Mouse (Mus musculus) myocyte (in vitro differentiated cells): ENCODE results near the gene Olfr281. TPM values are rescaled to one million over a fixed set of nuclear protein-coding genes. Genes with fewer than 3 reads are reported as not detected.
A peak's percentile ranks its signal among the peaks of the same experiment; 100 is the strongest.
"Not testable (repeated sequence)": the region's sequence is repeated elsewhere in the genome, so short reads cannot be mapped to it uniquely, and the experiment has no call there.

Experiments
- H3K27me3 ChIP-seq: one replicate; pipeline ENCODE4 v1.6.1; 2011; ENCODE audit not compliant: control insufficient read depth, insufficient read depth, insufficient read length
- H3K36me3 ChIP-seq: one replicate; pipeline ENCODE4 v1.6.1; 2011; ENCODE audit not compliant: control insufficient read depth, insufficient read depth
- H3K4me2 ChIP-seq: one replicate; pipeline ENCODE4 v1.6.1; 2011; ENCODE audit warnings: low read depth, control low read depth
- H3K4me3 ChIP-seq: one replicate; pipeline ENCODE4 v1.5.1; 2011; ENCODE audit warnings: mild to moderate bottlenecking, control low read depth, moderate library complexity
- H3K79me2 ChIP-seq: one replicate; pipeline ENCODE4 v1.6.1; 2011; ENCODE audit not compliant: control insufficient read depth, insufficient read depth
- H3ac ChIP-seq: one replicate; pipeline ENCODE4 v1.6.1; 2011; ENCODE audit not compliant: control insufficient read depth, insufficient read length
- CEBPB ChIP-seq: IDR thresholded peaks from 2 replicates; pipeline ENCODE4 v1.6.1; 2011; ENCODE audit warnings: mild to moderate bottlenecking, moderate library complexity; ENCODE audit not compliant: poor library complexity, insufficient read depth, severe bottlenecking
- E2F4 ChIP-seq: IDR thresholded peaks from one replicate; pipeline ENCODE4 v1.6.1; 2011; ENCODE audit warnings: mild to moderate bottlenecking, control low read depth, moderate library complexity; ENCODE audit not compliant: insufficient read depth
- MAX ChIP-seq: IDR thresholded peaks from one replicate; pipeline ENCODE4 v1.6.1; 2011; ENCODE audit warnings: low read depth, mild to moderate bottlenecking, control low read depth
- MYOD1 ChIP-seq, 3 experiments: IDR thresholded peaks; one replicate each; pipeline ENCODE4 v1.6.1; 2011; ENCODE audit warnings: control low read depth in 2 of 3, low read depth in 2 of 3, mild to moderate bottlenecking in 2 of 3, moderate library complexity in 1 of 3; ENCODE audit not compliant: insufficient read length in 2 of 3, control insufficient read depth in 1 of 3
- MYOG ChIP-seq, 3 experiments: IDR thresholded peaks; one replicate each; pipeline ENCODE4 v1.6.1; 2011; ENCODE audit warnings: control low read depth in 2 of 3, low read depth in 2 of 3, mild to moderate bottlenecking in 2 of 3; ENCODE audit not compliant: insufficient read length in 2 of 3, control insufficient read depth in 1 of 3, insufficient read depth in 1 of 3
- POLR2A ChIP-seq: IDR thresholded peaks from one replicate; pipeline ENCODE4 v1.6.1; 2011; ENCODE audit warnings: low read depth, mild to moderate bottlenecking, control low read depth, moderate library complexity; ENCODE audit not compliant: insufficient read length
- POLR2AphosphoS2 ChIP-seq: IDR thresholded peaks from one replicate; pipeline ENCODE4 v1.6.1; 2011; ENCODE audit warnings: low read depth, control low read depth; ENCODE audit not compliant: insufficient read length
- REST ChIP-seq: IDR thresholded peaks from one replicate; pipeline ENCODE4 v1.6.1; 2011; ENCODE audit warnings: mild to moderate bottlenecking, control low read depth, moderate library complexity; ENCODE audit not compliant: insufficient read depth, insufficient read length
- SRF ChIP-seq: IDR thresholded peaks from one replicate; pipeline ENCODE4 v1.6.1; 2011; ENCODE audit warnings: low read depth; ENCODE audit not compliant: control insufficient read depth, insufficient read length
- TCF12 ChIP-seq: IDR thresholded peaks from one replicate; pipeline ENCODE4 v1.6.1; 2011; ENCODE audit warnings: mild to moderate bottlenecking, control low read depth; ENCODE audit not compliant: poor library complexity, insufficient read depth, severe bottlenecking
- TCF3 ChIP-seq: IDR thresholded peaks from one replicate; pipeline ENCODE4 v1.6.1; 2011; ENCODE audit warnings: low read depth, control low read depth; ENCODE audit not compliant: insufficient read length
- USF1 ChIP-seq: IDR thresholded peaks from one replicate; pipeline ENCODE4 v1.6.1; 2011; ENCODE audit warnings: low read depth, mild to moderate bottlenecking, control low read depth, moderate library complexity
- polyA plus RNA-seq: library from polyadenylated mRNA; unstranded; fragments of >200 nt; fragmentation: generic; extraction: Trizol; gene quantifications from one replicate; pipeline ENCODE4 v1.2.1, GENCODE M21; 2012; ENCODE audit warnings: missing spikeins

Olfr281 gene
- polyA plus RNA-seq, result not detected

DNA sequence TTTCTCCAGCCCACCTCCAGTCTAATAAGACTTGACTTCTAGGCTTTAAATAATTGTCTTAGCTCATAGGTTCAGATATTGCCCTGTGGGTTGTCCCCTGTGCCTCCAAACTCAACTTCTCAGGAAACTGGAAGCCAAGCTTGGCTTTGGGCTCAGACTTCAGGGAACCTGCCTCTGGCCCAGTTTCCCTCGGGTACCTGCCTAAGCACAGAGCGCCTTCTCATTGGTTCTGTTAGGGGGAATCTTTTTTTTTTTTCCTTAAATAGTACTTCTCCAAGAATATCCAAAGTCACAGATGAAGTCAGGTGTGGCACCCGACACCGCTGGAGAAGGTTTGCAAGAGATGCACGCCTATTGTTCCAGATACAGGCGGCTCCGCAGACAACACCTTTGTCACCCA lies at the start of gene Olfr281:
Olfr281 (plus strand) TSS at position 301 of the 400 bp plus-strand sequence.
- no peak within 1 kb of the TSS for H3ac ChIP-seq
- no peaks in the 10 kb centered on the region for H3K36me3 ChIP-seq
- TF ChIP-seq SRF, result no peak
- TF ChIP-seq USF1, result no peak
- TF ChIP-seq E2F4, result no peak
- no peak for TF ChIP-seq REST
- TF ChIP-seq CEBPB, result no peak
- no peak within 1 kb of the TSS for H3K4me3 ChIP-seq
- H3K27me3 ChIP-seq, result peaks cover 53% of the 10 kb centered on the region
- H3K4me2 ChIP-seq, result no peak within 1 kb of the TSS
- H3K79me2 ChIP-seq, result no peaks in the 10 kb centered on the region

DNA sequence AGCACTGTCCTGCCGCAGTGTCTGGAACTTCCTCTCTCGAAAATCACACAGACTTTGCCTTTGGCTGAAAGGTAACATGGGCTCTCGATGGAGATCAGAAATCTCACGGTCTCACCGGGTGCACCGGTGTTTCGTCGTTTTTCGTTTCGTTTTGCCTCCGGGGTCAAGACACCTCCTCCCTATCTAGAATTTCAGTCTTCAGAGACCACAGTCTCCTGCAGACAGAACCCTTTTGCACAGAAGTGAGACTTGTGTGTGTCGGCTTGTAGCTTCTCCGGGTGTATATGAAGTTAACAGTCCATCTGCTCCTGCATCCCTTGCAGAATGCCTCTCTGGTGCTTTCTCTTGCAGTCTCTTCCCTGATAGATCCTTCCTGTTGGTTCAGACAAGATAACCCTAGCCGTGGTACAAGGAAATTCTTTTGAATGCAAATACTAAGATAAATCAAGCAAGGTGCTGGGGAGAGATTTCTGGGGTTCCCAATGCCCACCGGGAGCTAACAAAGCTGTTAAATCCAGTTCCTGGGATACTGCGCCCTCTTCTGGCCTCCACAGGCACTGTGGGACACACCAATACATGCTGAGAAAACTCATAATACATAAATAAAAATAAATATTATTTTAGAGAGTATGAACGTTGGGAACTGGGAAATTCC lies 43.9 kb upstream of the Olfr281 start:
- H3K36me3 ChIP-seq, result no peaks in the 10 kb centered on the region
- H3K79me2 ChIP-seq, result no peaks in the 10 kb centered on the region
- H3K27me3 ChIP-seq, result peaks cover 6% of the 10 kb centered on the region
- H3ac ChIP-seq, result no peak overlapping the region
- H3K4me2 ChIP-seq, result peak overlapping the region; percentile 72
- no peak overlapping the region for H3K4me3 ChIP-seq
- no peak for TF ChIP-seq MYOD1 (IDR thresholded peaks at IDR 0.05; ENCODE audit: control insufficient read depth in 1 of 3, insufficient read length in 2 of 3, low read depth in 2 of 3)
- TF ChIP-seq USF1, result no peak
- no peak for TF ChIP-seq MYOG (IDR thresholded peaks at IDR 0.05; ENCODE audit: control insufficient read depth in 1 of 3, insufficient read depth in 1 of 3, insufficient read length in 2 of 3, low read depth in 2 of 3)
- no peak for TF ChIP-seq CEBPB
- no peak for TF ChIP-seq TCF3
- TF ChIP-seq POLR2AphosphoS2, result no peak

DNA sequence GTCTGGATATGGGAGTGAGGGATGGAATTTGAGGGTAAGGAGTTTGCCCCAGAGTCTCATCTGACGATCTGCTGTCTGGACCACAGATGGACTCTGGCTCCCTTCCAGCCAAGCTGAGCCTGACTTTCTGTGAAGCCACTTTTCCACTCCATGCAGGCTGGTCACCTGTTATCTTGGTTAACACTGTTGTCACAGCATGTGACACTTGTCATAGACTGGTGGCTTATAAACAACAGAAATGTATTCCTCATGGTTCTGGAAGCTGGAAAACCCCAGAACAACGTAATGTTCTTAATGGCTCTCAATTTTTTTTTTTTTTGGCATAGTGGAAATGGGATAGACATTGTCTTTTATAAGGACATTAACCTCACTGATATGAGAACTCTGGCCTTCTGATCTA lies 42.8 kb upstream of the Olfr281 start:
- Histone ChIP-seq H3K79me2 (no peaks in the 10 kb centered on the region), H3K27me3 (peaks cover 13% of the 10 kb centered on the region), H3K36me3 (no peaks in the 10 kb centered on the region), H3K4me2 (no peak overlapping the region), H3ac (no peak overlapping the region), H3K4me3 (no peak overlapping the region)
- TF ChIP-seq USF1 (no peak), MYOG (IDR thresholded peaks at IDR 0.05; ENCODE audit: control insufficient read depth in 1 of 3, insufficient read depth in 1 of 3, insufficient read length in 2 of 3, low read depth in 2 of 3) (no peak), SRF (no peak), E2F4 (no peak), TCF3 (no peak)

DNA sequence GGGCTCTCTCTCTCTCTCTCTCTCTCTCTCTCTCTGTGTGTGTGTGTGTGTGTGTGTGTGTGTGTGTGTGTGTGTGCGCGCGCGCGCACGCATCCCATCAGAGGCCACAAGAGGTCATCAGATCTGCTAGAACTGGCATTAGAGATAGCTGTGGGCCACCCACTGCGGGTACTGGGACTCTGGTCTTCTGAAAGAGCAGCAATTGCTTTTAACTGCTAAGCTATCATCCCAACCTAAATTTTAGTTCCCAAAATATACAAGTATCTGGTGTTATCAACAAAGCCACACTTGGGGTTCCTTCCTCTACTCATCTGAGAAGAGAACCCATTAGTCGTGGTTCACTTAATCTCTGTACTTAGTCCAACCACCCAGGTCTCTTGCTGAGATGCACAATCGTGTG lies 42.1 kb upstream of the Olfr281 start:
- no peak overlapping the region for H3ac ChIP-seq
- H3K79me2 ChIP-seq, result no peaks in the 10 kb centered on the region

DNA sequence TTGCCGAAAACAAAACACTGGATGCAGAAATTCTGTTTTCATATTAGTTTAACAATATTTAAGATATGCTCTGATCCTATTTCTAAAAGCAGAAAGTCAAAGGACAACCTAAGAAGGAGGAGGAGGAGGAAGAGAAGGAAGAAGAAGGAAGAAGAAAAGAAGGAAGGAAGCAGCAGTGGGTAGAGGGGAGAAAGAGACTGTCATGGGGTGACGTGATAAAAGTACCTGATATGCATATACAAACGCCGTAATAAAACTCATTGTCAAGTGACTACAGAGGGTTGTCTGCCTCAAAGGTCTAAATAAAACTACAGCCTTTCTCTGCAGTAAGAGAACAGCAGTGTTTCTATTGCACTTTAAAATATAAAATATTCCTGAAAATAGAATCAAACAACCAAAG lies 36.4 kb upstream of the Olfr281 start:
- no peak overlapping the region for H3K4me2 ChIP-seq

More for the DNA sequence above, 42.1 kb upstream of the Olfr281 start:
- Histone ChIP-seq H3K4me2 (no peak overlapping the region), H3K36me3 (no peaks in the 10 kb centered on the region), H3K27me3 (peaks cover 17% of the 10 kb centered on the region), H3K4me3 (no peak overlapping the region)
- TF ChIP-seq POLR2A, result no peak
- no peak for TF ChIP-seq TCF3
- TF ChIP-seq POLR2AphosphoS2, result no peak
- TF ChIP-seq TCF12, result no peak

DNA sequence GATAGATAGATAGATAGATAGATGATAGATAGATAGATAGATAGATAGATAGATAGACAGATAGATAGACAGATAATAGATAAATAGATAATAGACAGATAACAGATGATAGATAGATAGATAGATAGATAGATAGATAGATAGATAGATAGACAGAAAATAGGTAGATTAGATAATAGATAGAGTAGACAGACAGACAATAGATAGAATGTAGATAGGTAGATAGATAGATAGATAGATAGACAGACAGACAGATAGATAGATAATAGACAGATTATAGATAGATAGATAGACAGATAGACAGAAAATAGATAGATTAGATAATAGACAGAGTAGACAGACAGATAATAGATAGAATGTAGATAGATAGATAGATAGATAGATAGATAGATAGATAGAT lies 35.6 kb upstream of the Olfr281 start:
- H3K79me2 ChIP-seq, H3ac ChIP-seq, H3K36me3 ChIP-seq, H3K4me2 ChIP-seq, H3K4me3 ChIP-seq: not testable (repeated sequence)
- H3K27me3 ChIP-seq, result peaks cover 18% of the 10 kb centered on the region

More for the DNA sequence above, 36.4 kb upstream of the Olfr281 start:
- no peaks in the 10 kb centered on the region for H3K36me3 ChIP-seq
- no peak overlapping the region for H3K4me3 ChIP-seq
- TF ChIP-seq POLR2AphosphoS2 (no peak), E2F4 (no peak), MAX (no peak), CEBPB (no peak), TCF12 (no peak), TCF3 (no peak)
- peaks cover 24% of the 10 kb centered on the region for H3K27me3 ChIP-seq
- H3ac ChIP-seq, result no peak overlapping the region
- H3K79me2 ChIP-seq, result no peaks in the 10 kb centered on the region

DNA sequence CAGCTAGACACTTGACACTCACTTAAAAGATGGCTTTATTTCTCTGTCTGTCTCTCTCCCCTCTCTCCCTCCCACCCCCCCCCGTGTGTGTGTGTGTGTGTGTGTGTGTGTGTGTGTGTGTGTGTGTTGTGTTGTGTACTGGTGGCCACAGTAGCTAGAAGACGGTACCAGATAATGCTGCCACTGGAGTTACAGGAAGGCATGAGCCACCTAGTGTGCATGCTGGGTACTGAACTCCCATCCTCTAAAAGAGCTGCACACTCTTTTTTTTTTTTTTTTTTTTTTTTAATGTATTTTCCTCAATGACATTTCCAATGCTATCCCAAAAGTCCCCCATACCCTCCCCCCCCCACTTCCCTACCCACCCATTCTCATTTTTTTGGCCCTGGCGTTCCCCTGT lies 35.1 kb upstream of the Olfr281 start:
- not testable (repeated sequence) for H3K79me2 ChIP-seq, H3K36me3 ChIP-seq, H3K4me2 ChIP-seq, H3ac ChIP-seq, H3K4me3 ChIP-seq
- H3K27me3 ChIP-seq, result peaks cover 18% of the 10 kb centered on the region
